Mouse (Mus musculus) thymus, adult 2 months (tissue): Measurements from ENCODE around the gene Kpna7.

Experiments
- CTCF ChIP-seq: fragments of 200-500 bp; IDR thresholded peaks from 2 replicates; pipeline ENCODE4 v1.5.1; 2012; ENCODE audit warnings: mild to moderate bottlenecking, control low read depth, low read length, moderate library complexity, borderline replicate concordance; ENCODE audit not compliant: control insufficient read depth, poor library complexity, insufficient read depth; ENCODE audit errors: extremely low read depth
- POLR2A ChIP-seq: fragments of 200-500 bp; IDR thresholded peaks from 2 replicates; pipeline ENCODE4 v1.6.1; 2012; ENCODE audit warnings: mild to moderate bottlenecking, low read length, control low read depth, moderate library complexity; ENCODE audit not compliant: control insufficient read depth, poor library complexity, insufficient read depth; ENCODE audit errors: extremely low read depth

- TF ChIP-seq POLR2A = no peak
- TF ChIP-seq CTCF = no peak
Observed at GRCm38 (mm10) chr5:145058722-145059121, 25.1 kb downstream of the Kpna7 start.
